ENCODE assay signal across 10 mouse cellular contexts in genomic region chr9:3006636-3007035, GRCm38 (mm10). TPM values are rescaled to one million over a fixed set of nuclear protein-coding genes. Genes with fewer than 3 reads are reported as not detected.
DNase-seq lines count a peak whose midpoint lies in the region; ATAC-seq and TF ChIP-seq lines count a peak whose summit lies in the region.
"Not testable (repeated sequence)": the region's sequence is repeated elsewhere in the genome, so short reads cannot be mapped to it uniquely, and the experiment has no call there.
"Had no signal": no experiment of that assay in that cellular context is flagged by ENCODE, and none has a peak within 500 bp of the region (broad histone marks: within the 10 kb centered on the region; RNA-seq: fewer than 3 reads in every experiment).

No protein-coding gene starts in this region.

- not testable (repeated sequence) for H3K4me3 ChIP-seq in cerebellum, adult 2 months (replicated peaks; ENCODE audit: insufficient read depth, low read depth, low read length); kidney, postnatal 0 days (replicated peaks; ENCODE audit: low read depth, low read length); limb, embryonic 11.5 days (ENCODE audit: low read depth, low read length)

- H3K4me2 ChIP-seq in kidney, postnatal 0 days (ENCODE audit: low read length); limb, embryonic 11.5 days (ENCODE audit: low read depth, severe bottlenecking): not testable (repeated sequence)

- DNase-seq in cerebellum, adult 2 months, result peak; percentile 73 to 85
- peak; percentile 98 to 99 for DNase-seq in frontal cortex, postnatal 36 days (ENCODE audit: low spot score in 2 of 2)
- DNase-seq in heart, postnatal 4 days, result peak; percentile 89
- not testable (repeated sequence) for DNase-seq in kidney, postnatal 0 days (ENCODE audit: low spot score); limb, embryonic 11.5 days (ENCODE audit: low spot score)
- peak; percentile 89 to 94 for DNase-seq in lung, postnatal 4 days
- peak; percentile 86 to 95 for DNase-seq in right cerebral cortex, postnatal 10 days (ENCODE audit: low spot score in 2 of 2)
- peak; percentile 38 for DNase-seq in thymus, postnatal 4 days

- not testable (repeated sequence) for H3K4me1 ChIP-seq in cerebellum, adult 2 months (ENCODE audit: control insufficient read depth, insufficient read depth, low read length); kidney, postnatal 0 days (replicated peaks; ENCODE audit: insufficient read depth, low read length); limb, embryonic 11.5 days (ENCODE audit: control insufficient read depth, insufficient read depth, low read length)

- not testable (repeated sequence) for H3K9ac ChIP-seq in kidney, postnatal 0 days (ENCODE audit: low read depth, low read length); limb, embryonic 11.5 days (ENCODE audit: low read length)

- not testable (repeated sequence) for TF ChIP-seq POLR2A in cerebellum, adult 2 months (IDR thresholded peaks at IDR 0.05; ENCODE audit: borderline replicate concordance, insufficient read depth, low read length)

- 76% methylated on average over 8 of the region's 8 CpGs for WGBS in cerebellum, adult 2 months
- WGBS in kidney, postnatal 0 days, result 78% methylated on average over 8 of the region's 8 CpGs
- WGBS in limb, embryonic 11.5 days, result 69% methylated on average over 7 of the region's 8 CpGs

- not testable (repeated sequence) for H3K36me3 ChIP-seq in kidney, postnatal 0 days (ENCODE audit: insufficient read depth, low read length); limb, embryonic 11.5 days (ENCODE audit: control insufficient read depth, insufficient read depth, low read length)

- peak; percentile 72 for ATAC-seq in kidney, postnatal 0 days (replicated peaks; ENCODE audit: low FRiP score, low read depth)
- peak; percentile 79 for ATAC-seq in limb, embryonic 11.5 days (ENCODE audit: insufficient number of reproducible peaks, low FRiP score, low TSS enrichment, low read depth)

- H3K27me3 ChIP-seq in cerebellum, adult 2 months (ENCODE audit: control insufficient read depth, insufficient read depth, low read length); kidney, postnatal 0 days (ENCODE audit: insufficient read depth, low read length); limb, embryonic 11.5 days (ENCODE audit: control insufficient read depth, insufficient read depth, low read length): not testable (repeated sequence)

- TF ChIP-seq CTCF in cerebellum, adult 2 months (IDR thresholded peaks at IDR 0.05; ENCODE audit: borderline replicate concordance, insufficient read depth, low read depth, low read length); kidney, postnatal 0 days (IDR thresholded peaks at IDR 0.05; ENCODE audit: low read depth): not testable (repeated sequence)

- not testable (repeated sequence) for H3K9me3 ChIP-seq in kidney, postnatal 0 days (replicated peaks; ENCODE audit: low read length); limb, embryonic 11.5 days (ENCODE audit: control insufficient read depth, low read length)

- not testable (repeated sequence) for H3K27ac ChIP-seq in cerebellum, adult 2 months (ENCODE audit: insufficient read depth, low read length); kidney, postnatal 0 days; limb, embryonic 11.5 days (replicated peaks; ENCODE audit: low read depth, low read length)

RNA-seq across cellular contexts. Expression of gene Gm11168, which starts 3.5 kb away (rescaled TPM):
- polyA plus RNA-seq in cerebellum, adult 2 months (2012; rRNA removed), result not detected in 2 replicates
- not detected for total RNA-seq in heart, postnatal 4 days (2021)
- not detected in 2 replicates for polyA plus RNA-seq in kidney, postnatal 0 days (2015; fragmentation: Nextera tagmentation; extraction: Ambion mirVana)
- polyA plus RNA-seq in limb, embryonic 11.5 days (2014; fragmentation: Nextera tagmentation; extraction: Ambion mirVana), result not detected in 2 replicates
- polyA plus RNA-seq: G1E, myocyte had no signal

RNA-seq across cellular contexts. Expression of gene Gm10722, which starts 5.9 kb away (rescaled TPM):
- polyA plus RNA-seq in cerebellum, adult 2 months (2012; rRNA removed), result not detected in 2 replicates
- total RNA-seq in heart, postnatal 4 days (2021), result not detected
- not detected in 2 replicates for polyA plus RNA-seq in kidney, postnatal 0 days (2015; fragmentation: Nextera tagmentation; extraction: Ambion mirVana)
- not detected in 2 replicates for polyA plus RNA-seq in limb, embryonic 11.5 days (2014; fragmentation: Nextera tagmentation; extraction: Ambion mirVana)
- polyA plus RNA-seq: myocyte had no signal

RNA-seq across cellular contexts. Expression of gene Gm10721, which starts 6.3 kb away (rescaled TPM):
- polyA plus RNA-seq in cerebellum, adult 2 months (2012; rRNA removed), result not detected in 2 replicates
- total RNA-seq in heart, postnatal 4 days (2021), result under 1 TPM in 1 of 2 experiments, not detected in 1; 0.93 TPM
- polyA plus RNA-seq in kidney, postnatal 0 days (2015; fragmentation: Nextera tagmentation; extraction: Ambion mirVana), result not detected in 2 replicates
- polyA plus RNA-seq in limb, embryonic 11.5 days (2014; fragmentation: Nextera tagmentation; extraction: Ambion mirVana), result not detected in 2 replicates
- polyA plus RNA-seq: myocyte had no signal

RNA-seq across cellular contexts. Expression of gene Gm10720, which starts 8.8 kb away (rescaled TPM):
- not detected in 2 replicates for polyA plus RNA-seq in cerebellum, adult 2 months (2012; rRNA removed)
- total RNA-seq in heart, postnatal 4 days (2021), result not detected
- not detected in 2 replicates for polyA plus RNA-seq in kidney, postnatal 0 days (2015; fragmentation: Nextera tagmentation; extraction: Ambion mirVana)
- polyA plus RNA-seq in limb, embryonic 11.5 days (2014; fragmentation: Nextera tagmentation; extraction: Ambion mirVana), result not detected in 2 replicates
- polyA plus RNA-seq: G1E, myocyte had no signal

RNA-seq across cellular contexts. Expression of gene Gm10719, which starts 10.6 kb away (rescaled TPM):
- polyA plus RNA-seq in cerebellum, adult 2 months (2012; rRNA removed), result 0.47 TPM in 1 of 2 replicates, not detected in the other
- total RNA-seq in heart, postnatal 4 days (2021), result under 1 TPM; 0.52 to 0.54 TPM
- 0.24 TPM in 1 of 2 replicates, not detected in the other for polyA plus RNA-seq in kidney, postnatal 0 days (2015; fragmentation: Nextera tagmentation; extraction: Ambion mirVana)
- not detected in 2 replicates for polyA plus RNA-seq in limb, embryonic 11.5 days (2014; fragmentation: Nextera tagmentation; extraction: Ambion mirVana)
- polyA plus RNA-seq: myocyte had no signal
